Mouse (Mus musculus): ENCODE measurements around the gene Spp1.

DNA sequence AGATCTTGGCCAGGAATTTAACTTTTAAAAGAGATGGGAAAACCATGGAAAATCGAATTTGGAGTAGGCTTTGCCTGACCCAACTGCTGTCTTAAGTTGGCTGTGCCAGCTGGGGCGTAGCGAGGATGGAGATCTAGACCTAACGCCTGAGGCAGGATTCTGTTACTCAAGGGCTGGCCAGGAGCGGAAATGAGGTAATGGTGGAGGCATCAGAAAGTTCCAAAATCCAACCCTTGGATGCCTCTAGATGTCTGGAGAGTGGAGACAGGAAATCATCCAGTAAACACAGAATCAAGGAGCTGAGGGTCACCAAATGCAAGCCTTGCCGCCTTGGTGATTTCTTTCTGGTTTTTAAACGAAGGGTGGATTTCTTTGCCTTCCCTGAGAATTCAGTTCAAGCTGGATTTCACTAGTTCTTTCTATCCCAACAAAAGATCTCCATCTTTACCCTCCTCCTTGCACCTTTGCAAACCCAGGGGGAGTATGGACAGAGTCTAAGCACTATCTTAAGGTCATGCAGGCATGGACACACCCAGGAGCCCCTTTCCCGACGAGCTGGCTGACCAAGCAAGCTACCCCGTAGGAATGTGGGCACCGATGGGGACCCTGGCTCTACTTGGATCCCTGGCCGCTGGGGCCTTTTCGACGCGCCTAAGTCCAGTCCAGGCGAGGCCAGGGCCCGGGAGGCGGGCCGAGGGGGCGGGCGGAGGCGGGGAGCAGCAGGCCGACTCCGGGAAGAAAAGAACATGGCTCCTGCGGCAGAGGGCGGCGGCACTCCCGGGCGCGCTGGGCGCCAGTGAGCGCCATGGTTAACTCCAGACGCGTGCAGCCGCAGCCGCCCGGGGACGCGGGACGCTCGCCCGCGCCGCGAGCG, 24.2 kb downstream of the Spp1 start, which contains the start of gene Pkd2:
- no peak for TF ChIP-seq MXI1 (IDR thresholded peaks at IDR 0.05; ENCODE audit: low read depth, low read length)
- no peak for TF ChIP-seq CTCF (IDR thresholded peaks at IDR 0.05 in 2 of 3, conservative IDR thresholded peaks at IDR 0.05 in 1 of 3; ENCODE audit: control insufficient read depth in 1 of 3, insufficient read depth in 1 of 3, low read depth in 2 of 3, low read length in 3 of 3, poor library complexity in 1 of 3, severe bottlenecking in 1 of 3)
- TF ChIP-seq GABPA (IDR thresholded peaks at IDR 0.05; ENCODE audit: low read depth, low read length): no peak
- no peak for TF ChIP-seq USF1 (IDR thresholded peaks at IDR 0.05; ENCODE audit: low read depth, low read length)
- TF ChIP-seq EP300 (IDR thresholded peaks at IDR 0.05; ENCODE audit: low read depth in 1 of 2, low read length in 2 of 2): no peak
- TF ChIP-seq ZKSCAN1 (IDR thresholded peaks at IDR 0.05; ENCODE audit: low read depth, low read length): no peak
